Mouse (Mus musculus) embryonic facial prominence, embryonic 11.5 days (tissue): ENCODE results near the gene Adamts17. TPM values are rescaled to one million over a fixed set of nuclear protein-coding genes. Genes with fewer than 3 reads are reported as not detected.
A peak's percentile ranks its signal among the peaks of the same experiment; 100 is the strongest.

Source experiments
- ATAC-seq: fragments of 200-750 bp; cut with Nextera tagmentation; replicated peaks from 2 replicates; pipeline ENCODE4 v1.8.0; 2017; ENCODE audit warnings: low read depth; ENCODE audit not compliant: insufficient number of reproducible peaks, low FRiP score, low TSS enrichment
- DNase-seq: peaks from one replicate; pipeline ENCODE4 v3.0.0-alpha.2; 2015; ENCODE audit warnings: low spot score
- H3K27ac ChIP-seq: fragments of 300-500 bp; sonication (generic); replicated peaks from 2 replicates; pipeline ENCODE4 v1.5.1; 2014; ENCODE audit warnings: mild to moderate bottlenecking, low read depth, low read length, control low read depth
- H3K27me3 ChIP-seq: fragments of 300-500 bp; sonication (generic); 2 replicates; pipeline ENCODE4 v1.6.1; 2014; ENCODE audit warnings: mild to moderate bottlenecking, low read length, moderate library complexity, mixed read lengths; ENCODE audit not compliant: control insufficient read depth, insufficient read depth
- H3K36me3 ChIP-seq: fragments of 300-500 bp; sonication (generic); replicated peaks from 2 replicates; pipeline ENCODE4 v1.6.1; 2014; ENCODE audit warnings: low read depth, mild to moderate bottlenecking, low read length, moderate library complexity, mixed read lengths; ENCODE audit not compliant: control insufficient read depth, insufficient read depth
- H3K4me1 ChIP-seq: fragments of 300-500 bp; sonication (generic); 2 replicates; pipeline ENCODE4 v1.6.1; 2014; ENCODE audit warnings: low read length, mixed read lengths; ENCODE audit not compliant: control insufficient read depth, insufficient read depth
- H3K4me2 ChIP-seq: fragments of 300-500 bp; sonication (generic); 2 replicates; pipeline ENCODE4 v1.6.1; 2014; ENCODE audit warnings: low read depth, mild to moderate bottlenecking, control low read depth, low read length, moderate library complexity
- H3K4me3 ChIP-seq: fragments of 300-500 bp; sonication (generic); 2 replicates; pipeline ENCODE4 v1.5.1; 2014; ENCODE audit warnings: low read depth, low read length, control low read depth
- H3K9ac ChIP-seq: fragments of 300-500 bp; sonication (generic); replicated peaks from 2 replicates; pipeline ENCODE4 v1.6.1; 2014; ENCODE audit warnings: mild to moderate bottlenecking, control low read depth, low read length
- H3K9me3 ChIP-seq: fragments of 300-500 bp; sonication (generic); replicated peaks from 2 replicates; pipeline ENCODE4 v1.6.1; 2016; ENCODE audit warnings: mild to moderate bottlenecking, low read length, inconsistent platforms, mixed read lengths; ENCODE audit not compliant: control insufficient read depth
- WGBS: fragments of 180-500 bp; shearing (Covaris S2); extraction: QIAGEN DNeasy Blood & Tissue Kit; methylation state at CpG from one replicate; pipeline ENCODE4 v1.1.7; 2014; 5-methylcytosine and 5-hydroxymethylcytosine counted together
- polyA plus RNA-seq: library from polyadenylated mRNA; unstranded; fragments of >200 nt; fragmentation: Nextera tagmentation; extraction: Ambion mirVana; gene quantifications from 2 replicates; pipeline ENCODE4 v1.2.1, GENCODE M21; 2014

Gene Adamts17
- polyA plus RNA-seq, 1 experiment from 2014 or later, result 3.0 TPM

DNA sequence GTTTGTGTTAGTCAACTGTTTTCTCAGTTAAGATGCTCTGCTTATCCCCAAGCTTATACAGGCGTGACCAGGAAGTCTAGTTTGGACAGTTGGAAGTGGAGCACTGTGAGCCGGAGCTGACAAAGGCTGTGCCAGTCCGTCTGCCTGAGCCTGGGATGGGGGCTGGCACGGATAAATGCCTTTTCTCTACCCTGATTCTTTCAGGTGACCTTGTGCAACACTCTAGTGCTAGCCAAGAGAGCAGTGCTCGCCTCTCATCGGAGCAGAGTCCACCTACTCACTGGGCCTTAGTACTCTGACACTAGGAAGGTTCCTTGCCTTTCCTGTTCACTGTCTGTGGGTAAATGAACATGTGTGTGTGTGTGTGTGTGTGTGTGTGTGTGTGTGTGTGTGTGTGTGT lies 95.5 kb downstream of the Adamts17 start:
- 88% methylated on average over 6 of the region's 6 CpGs for WGBS
- H3K9me3 ChIP-seq, result no peaks in the 10 kb centered on the region
- H3K27ac ChIP-seq, result no peak overlapping the region
- H3K4me2 ChIP-seq, result no peak overlapping the region
- DNase-seq (no peak), ATAC-seq (no peak)
- no peak overlapping the region for H3K4me3 ChIP-seq
- H3K27me3 ChIP-seq, result no peaks in the 10 kb centered on the region
- no peaks in the 10 kb centered on the region for H3K4me1 ChIP-seq
- H3K9ac ChIP-seq, result no peak overlapping the region
- no peaks in the 10 kb centered on the region for H3K36me3 ChIP-seq

DNA sequence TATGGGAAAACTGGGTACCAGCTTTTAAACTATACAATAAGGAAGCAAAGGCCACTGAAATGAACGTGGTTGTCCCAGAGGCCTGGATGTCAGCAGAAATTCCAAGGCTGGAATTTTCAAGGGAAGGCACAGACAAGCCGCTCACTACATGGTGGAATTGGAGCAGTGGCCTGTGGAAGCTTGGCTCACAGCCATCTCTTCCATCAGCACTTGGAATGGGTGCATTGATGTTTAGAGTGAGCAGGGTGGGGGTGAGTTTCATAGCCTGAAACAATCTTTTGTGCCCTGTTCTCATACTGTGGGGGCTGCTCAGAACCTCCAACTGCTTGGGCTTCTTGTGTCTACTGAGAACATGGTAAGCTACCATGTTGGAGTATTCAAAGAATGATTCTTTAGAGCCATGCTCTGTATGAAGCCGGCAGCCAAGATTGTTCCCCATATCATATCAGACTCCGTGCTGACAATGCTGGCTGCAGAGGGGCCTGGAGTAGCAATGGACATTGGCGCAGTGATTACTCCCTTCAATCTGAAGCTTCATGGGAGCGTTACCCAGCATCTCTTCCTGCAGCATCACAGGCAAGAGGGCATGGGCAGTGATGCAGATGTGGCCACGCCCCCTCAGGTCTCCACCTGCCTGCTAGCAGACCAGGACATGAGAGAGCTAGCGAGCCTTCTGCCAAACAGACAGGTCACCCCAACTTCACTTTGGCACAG lies 96.7 kb downstream of the Adamts17 start:
- DNase-seq (no peak), ATAC-seq (no peak)
- H3K36me3 ChIP-seq, result no peaks in the 10 kb centered on the region
- H3K27me3 ChIP-seq, result no peaks in the 10 kb centered on the region
- H3K9ac ChIP-seq, result no peak overlapping the region
- no peak overlapping the region for H3K4me3 ChIP-seq
- no peak overlapping the region for H3K4me2 ChIP-seq
- no peaks in the 10 kb centered on the region for H3K9me3 ChIP-seq
- no peaks in the 10 kb centered on the region for H3K4me1 ChIP-seq
- WGBS, result 84% methylated on average over 8 of the region's 8 CpGs
- no peak overlapping the region for H3K27ac ChIP-seq

- H3K9me3 ChIP-seq, result no peaks in the 10 kb centered on the region
- DNase-seq, result no peak
- WGBS, result 70% methylated on average over 2 of the region's 2 CpGs
- no peaks in the 10 kb centered on the region for H3K27me3 ChIP-seq
- no peak for ATAC-seq
- H3K4me1 ChIP-seq, result no peaks in the 10 kb centered on the region
- no peak overlapping the region for H3K9ac ChIP-seq
- H3K36me3 ChIP-seq, result no peaks in the 10 kb centered on the region
- H3K4me3 ChIP-seq, result no peak overlapping the region
- no peak overlapping the region for H3K4me2 ChIP-seq
- H3K27ac ChIP-seq, result no peak overlapping the region
These were observed 97.4 kb downstream of the Adamts17 start for GRCm38 (mm10) chr7:66936911-66937310.

- peak; percentile 47 for DNase-seq
These were observed 99.7 kb downstream of the Adamts17 start for GRCm38 (mm10) chr7:66938988-66939783.

GRCm38 (mm10) chr7:66940761-66941160 lies 101.2 kb downstream of the Adamts17 start:
- H3K9me3 ChIP-seq, result no peaks in the 10 kb centered on the region
- H3K4me2 ChIP-seq, result no peak overlapping the region
- no peak for ATAC-seq
- H3K27me3 ChIP-seq, result no peaks in the 10 kb centered on the region
- no peak overlapping the region for H3K9ac ChIP-seq
- WGBS, result 65% methylated on average over 4 of the region's 4 CpGs
- no peaks in the 10 kb centered on the region for H3K36me3 ChIP-seq
- DNase-seq, result no peak
- H3K27ac ChIP-seq, result no peak overlapping the region
- H3K4me3 ChIP-seq, result no peak overlapping the region
- H3K4me1 ChIP-seq, result no peaks in the 10 kb centered on the region

More at GRCm38 (mm10) chr7:66938988-66939783, 99.7 kb downstream of the Adamts17 start:
- H3K9me3 ChIP-seq, result no peaks in the 10 kb centered on the region
- no peak overlapping the region for H3K9ac ChIP-seq
- no peak overlapping the region for H3K27ac ChIP-seq
- ATAC-seq, result peak; percentile 34; the same call in 1 of the 2 replicates
- 47% methylated on average over 13 of the region's 13 CpGs for WGBS
- H3K4me1 ChIP-seq, result no peaks in the 10 kb centered on the region
- no peak overlapping the region for H3K4me2 ChIP-seq
- no peaks in the 10 kb centered on the region for H3K27me3 ChIP-seq
- H3K36me3 ChIP-seq, result no peaks in the 10 kb centered on the region
- H3K4me3 ChIP-seq, result no peak overlapping the region

- Histone ChIP-seq H3K9me3 (no peaks in the 10 kb centered on the region), H3K4me1 (no peaks in the 10 kb centered on the region), H3K27me3 (no peaks in the 10 kb centered on the region), H3K27ac (no peak overlapping the region), H3K36me3 (no peaks in the 10 kb centered on the region), H3K4me3 (no peak overlapping the region), H3K4me2 (no peak overlapping the region), H3K9ac (no peak overlapping the region)
- 94% methylated on average over 3 of the region's 3 CpGs for WGBS
- DNase-seq (no peak), ATAC-seq (no peak)
These were observed 109.5 kb downstream of the Adamts17 start for GRCm38 (mm10) chr7:66949006-66949405.

GRCm38 (mm10) chr7:66952921-66953320 lies 113.4 kb downstream of the Adamts17 start:
- Histone ChIP-seq H3K4me2 (no peak overlapping the region), H3K9ac (no peak overlapping the region), H3K9me3 (no peaks in the 10 kb centered on the region), H3K27me3 (no peaks in the 10 kb centered on the region), H3K27ac (no peak overlapping the region), H3K4me1 (peaks cover 4% of the 10 kb centered on the region), H3K36me3 (no peaks in the 10 kb centered on the region), H3K4me3 (no peak overlapping the region)
- ATAC-seq (no peak), DNase-seq (no peak)
- 89% methylated on average over 3 of the region's 3 CpGs for WGBS

DNA sequence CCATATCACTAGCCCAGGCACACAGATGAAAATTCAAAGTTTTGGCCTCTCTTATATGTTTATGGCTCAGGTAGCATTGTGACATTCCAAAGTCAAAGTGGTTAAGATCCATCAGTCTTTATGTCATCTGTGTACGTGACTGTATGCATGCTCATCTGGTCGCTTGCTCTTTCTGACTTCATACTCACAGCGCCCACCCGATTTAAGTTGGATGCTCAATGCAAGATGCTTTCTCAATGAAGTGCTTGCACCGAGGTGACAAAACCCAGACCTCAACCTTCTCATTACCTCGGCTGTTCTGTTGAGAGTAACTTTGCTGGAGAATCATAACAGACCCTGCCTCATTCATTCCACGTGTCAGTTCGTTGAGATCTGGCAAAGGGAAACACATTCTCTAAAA lies 114.5 kb downstream of the Adamts17 start:
- H3K27me3 ChIP-seq, result no peaks in the 10 kb centered on the region
- no peak overlapping the region for H3K4me3 ChIP-seq
- no peaks in the 10 kb centered on the region for H3K36me3 ChIP-seq
- H3K4me2 ChIP-seq, result no peak overlapping the region
- H3K4me1 ChIP-seq, result peaks cover 4% of the 10 kb centered on the region
- H3K9ac ChIP-seq, result no peak overlapping the region
- DNase-seq (peak; percentile 22), ATAC-seq (no peak)
- WGBS, result 63% methylated on average over 8 of the region's 8 CpGs
- H3K27ac ChIP-seq, result no peak overlapping the region
- no peaks in the 10 kb centered on the region for H3K9me3 ChIP-seq
